Mouse (Mus musculus) heart, postnatal 0 days (tissue): ENCODE measurements around the gene Surf1.

Source experiments
- CTCF ChIP-seq: IDR thresholded peaks from 2 replicates; pipeline ENCODE4 v1.5.1; 2016; ENCODE audit warnings: antibody characterized with exemption, control low read depth, low read depth
- EP300 ChIP-seq: IDR thresholded peaks from 2 replicates; pipeline ENCODE4 v1.6.1; 2016; ENCODE audit warnings: antibody characterized with exemption, low read depth

- no peak for TF ChIP-seq CTCF
- no peak for TF ChIP-seq EP300
Observed at GRCm38 (mm10) chr2:26954735-26955395, 38.5 kb upstream of the Surf1 start.
